Mouse (Mus musculus): Measurements from ENCODE around the gene Gm20826. TPM values are rescaled to one million over a fixed set of nuclear protein-coding genes. Genes with fewer than 3 reads are reported as not detected.
"Not testable (repeated sequence)": the region's sequence is repeated elsewhere in the genome, so short reads cannot be mapped to it uniquely, and the experiment has no call there.

Gene Gm20826
- polyA plus RNA-seq (2014; fragmentation: Nextera tagmentation; extraction: Ambion mirVana), result not detected in 2 replicates

DNA sequence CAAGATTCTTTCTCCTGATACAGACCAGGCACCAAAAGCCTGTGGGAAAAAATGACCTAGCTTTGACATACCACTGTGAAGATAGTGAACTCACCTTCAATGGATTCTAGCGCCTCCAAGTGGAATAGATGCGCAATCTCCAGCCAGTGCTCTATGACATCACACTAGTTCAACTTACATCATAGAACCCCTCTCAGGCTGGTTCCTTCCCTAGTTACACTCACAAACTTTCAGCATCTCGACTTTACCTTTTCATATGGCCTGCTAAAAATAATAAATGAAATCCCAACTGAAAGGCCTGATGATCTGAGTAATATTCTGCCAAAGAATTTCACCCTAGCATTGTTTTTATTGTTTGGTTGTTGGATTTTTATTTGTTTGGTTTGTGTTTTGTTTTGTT lies at the start of gene Gm20826:
Gene Gm20826 (minus strand): TSS at position 101 of the 400 bp plus-strand sequence.
- not testable (repeated sequence) for H3K27me3 ChIP-seq (ENCODE audit: control insufficient read depth, insufficient read depth, low read length); H3K27ac ChIP-seq (ENCODE audit: low read depth, low read length); ATAC-seq (replicated peaks; ENCODE audit: insufficient number of reproducible peaks, low FRiP score, low TSS enrichment); H3K4me2 ChIP-seq; H3K36me3 ChIP-seq (ENCODE audit: control insufficient read depth, insufficient read depth, low read length); H3K4me3 ChIP-seq (ENCODE audit: low read depth, low read length); H3K9me3 ChIP-seq (replicated peaks; ENCODE audit: control insufficient read depth, low read length); H3K9ac ChIP-seq (ENCODE audit: low read depth, low read length); H3K4me1 ChIP-seq (ENCODE audit: control insufficient read depth, insufficient read depth, low read length)
- WGBS (ENCODE audit: insufficient replicate concordance), result no CpG with 5 or more reads among the region's 3 CpGs

Other genes starting within 250 kb of the Gm20826 start
- not detected in 2 replicates for gene Gm21788, start 233.5 kb downstream of the Gm20826 start, polyA plus RNA-seq (2014; fragmentation: Nextera tagmentation; extraction: Ambion mirVana)
- not detected in 2 replicates for gene Gm28576, start 84.5 kb upstream of the Gm20826 start, polyA plus RNA-seq (2014; fragmentation: Nextera tagmentation; extraction: Ambion mirVana)

Measured in heart, embryonic 11.5 days (tissue).